Mouse (Mus musculus) cerebral cortex, adult 2 months (tissue): ENCODE data around the gene 9230102O04Rik.

ENCODE experiments used
- WGBS: fragments of 180-500 bp; shearing (Covaris S2); methylation state at CpG from one replicate; pipeline ENCODE4 v1.1.7; 2018; 5-methylcytosine and 5-hydroxymethylcytosine counted together

Gene 9230102O04Rik

DNA sequence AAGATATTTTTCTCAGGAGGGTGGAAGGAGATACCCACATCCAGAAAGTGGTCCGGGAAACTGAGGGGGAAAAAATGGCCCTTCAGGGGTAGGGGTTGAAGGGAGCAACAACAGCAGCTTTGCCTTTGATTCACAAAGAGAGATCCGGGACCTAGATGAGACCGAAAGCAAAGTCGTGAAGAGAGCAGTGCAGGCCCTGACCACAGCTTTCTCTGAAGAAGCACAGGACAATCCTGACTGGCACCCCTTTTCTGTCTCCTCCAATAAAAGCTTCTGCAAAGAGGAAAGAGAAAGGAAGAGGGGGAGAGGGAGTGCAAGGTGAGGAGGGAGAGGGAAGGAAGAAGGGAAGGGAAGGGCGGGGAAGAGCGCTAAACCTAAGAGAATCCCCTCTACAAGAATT lies 17.5 kb downstream of the 9230102O04Rik start:
- 69% methylated on average over 6 of the region's 6 CpGs for WGBS

DNA sequence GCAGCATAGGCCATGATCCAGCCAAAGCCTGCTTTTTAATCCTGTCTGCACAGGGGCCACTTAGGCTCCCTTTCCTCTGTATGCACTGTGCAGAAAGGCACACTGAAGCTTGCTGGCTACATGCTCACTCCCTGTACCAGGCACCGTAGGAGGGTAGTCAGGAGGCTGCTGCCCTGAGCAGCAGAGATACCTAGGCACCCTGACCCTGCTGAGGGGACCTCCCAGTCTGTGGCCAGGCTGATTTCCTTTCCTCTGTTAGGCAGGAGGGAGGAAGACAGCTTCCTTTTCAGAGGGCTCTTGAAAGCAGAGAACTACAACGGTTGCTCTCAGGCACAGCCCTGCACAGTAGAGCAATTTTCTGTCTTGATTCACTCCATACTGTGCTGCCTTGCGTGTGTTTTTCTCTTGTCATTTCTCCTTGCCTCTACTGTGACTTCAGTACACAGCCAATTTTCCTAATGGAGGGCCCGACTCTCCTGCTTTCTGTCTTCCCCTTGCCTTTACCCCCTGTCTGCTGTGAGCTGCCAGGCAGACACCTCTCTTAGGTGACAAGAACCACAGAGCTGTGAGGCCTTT lies 18.1 kb downstream of the 9230102O04Rik start:
- WGBS = 69% methylated on average over 4 of the region's 4 CpGs

DNA sequence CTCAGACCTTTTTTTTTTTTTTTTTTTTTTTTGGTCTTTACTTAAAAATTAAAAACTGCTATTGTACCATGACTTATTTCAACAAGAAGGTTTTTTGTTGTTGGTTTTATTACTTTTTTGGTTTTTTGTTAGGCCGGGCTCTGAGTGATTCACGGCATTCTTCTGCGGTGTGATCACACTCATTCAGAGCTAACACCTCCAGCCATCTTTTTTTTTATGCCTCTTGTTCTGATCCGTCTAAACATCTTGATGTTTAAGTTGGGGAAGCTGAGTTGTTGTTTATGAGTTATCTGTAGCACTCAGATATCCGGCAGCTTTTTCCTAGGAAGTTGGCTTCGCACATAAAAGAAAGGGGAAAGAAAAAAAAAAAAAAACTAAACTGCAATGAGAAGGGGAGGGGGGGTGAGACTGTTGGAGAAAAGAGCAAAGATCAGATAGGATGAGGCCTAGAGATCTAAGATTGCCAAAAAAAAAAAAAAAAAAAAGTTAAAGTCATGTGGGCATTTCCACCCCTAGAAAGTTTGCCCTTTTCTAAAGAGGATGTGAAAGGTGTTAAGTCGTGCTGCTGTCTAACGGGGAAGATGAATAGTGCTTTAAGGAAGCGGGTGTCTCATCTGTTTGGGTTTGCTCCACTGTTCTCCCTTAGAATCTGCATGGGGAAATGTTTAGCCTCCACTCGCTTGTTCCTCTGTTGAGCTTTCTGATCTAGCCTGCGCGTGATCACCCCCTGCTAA lies 22.1 kb downstream of the 9230102O04Rik start:
- WGBS = 80% methylated on average over 12 of the region's 12 CpGs

DNA sequence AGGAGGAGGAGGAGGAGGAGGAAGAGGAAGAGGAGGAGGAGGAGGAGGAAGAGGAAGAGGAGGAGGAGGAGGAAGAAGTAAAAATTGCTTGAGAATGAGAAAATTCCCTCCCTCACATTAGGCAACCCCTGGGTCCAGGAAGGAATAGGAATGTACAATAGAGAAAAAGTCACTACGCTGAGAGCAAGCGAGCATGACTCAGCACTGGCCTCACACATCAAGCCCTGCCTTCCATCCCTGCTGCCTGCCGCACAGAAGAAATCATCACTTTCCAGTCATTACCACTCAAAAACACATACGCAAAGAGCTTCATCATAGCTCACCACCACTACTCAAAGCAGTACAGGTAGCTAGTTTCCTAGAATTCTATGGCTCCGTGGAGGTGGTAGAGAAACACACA lies 28.6 kb downstream of the 9230102O04Rik start:
- WGBS = 78% methylated on average over 5 of the region's 5 CpGs

DNA sequence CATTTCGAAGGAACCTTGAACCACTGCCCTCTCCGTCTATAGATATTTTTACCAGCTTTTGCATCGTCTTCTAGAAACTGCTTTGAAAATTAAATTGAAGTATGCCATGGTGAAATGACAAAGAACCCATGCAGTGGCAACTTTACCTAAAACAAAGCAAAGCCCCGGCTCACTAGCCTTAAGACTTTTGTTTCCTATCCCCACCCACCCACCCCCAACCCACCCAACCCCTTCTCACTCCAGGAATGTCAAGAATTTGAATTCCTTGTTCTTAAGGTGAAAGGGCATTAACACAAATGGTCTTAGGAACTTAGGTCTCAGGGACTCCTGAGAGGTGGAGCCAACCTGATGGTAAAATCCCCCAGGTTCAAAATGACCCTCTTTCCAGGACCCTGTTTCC lies 33.5 kb downstream of the 9230102O04Rik start:
- WGBS = 57% methylated on average over 4 of the region's 4 CpGs

DNA sequence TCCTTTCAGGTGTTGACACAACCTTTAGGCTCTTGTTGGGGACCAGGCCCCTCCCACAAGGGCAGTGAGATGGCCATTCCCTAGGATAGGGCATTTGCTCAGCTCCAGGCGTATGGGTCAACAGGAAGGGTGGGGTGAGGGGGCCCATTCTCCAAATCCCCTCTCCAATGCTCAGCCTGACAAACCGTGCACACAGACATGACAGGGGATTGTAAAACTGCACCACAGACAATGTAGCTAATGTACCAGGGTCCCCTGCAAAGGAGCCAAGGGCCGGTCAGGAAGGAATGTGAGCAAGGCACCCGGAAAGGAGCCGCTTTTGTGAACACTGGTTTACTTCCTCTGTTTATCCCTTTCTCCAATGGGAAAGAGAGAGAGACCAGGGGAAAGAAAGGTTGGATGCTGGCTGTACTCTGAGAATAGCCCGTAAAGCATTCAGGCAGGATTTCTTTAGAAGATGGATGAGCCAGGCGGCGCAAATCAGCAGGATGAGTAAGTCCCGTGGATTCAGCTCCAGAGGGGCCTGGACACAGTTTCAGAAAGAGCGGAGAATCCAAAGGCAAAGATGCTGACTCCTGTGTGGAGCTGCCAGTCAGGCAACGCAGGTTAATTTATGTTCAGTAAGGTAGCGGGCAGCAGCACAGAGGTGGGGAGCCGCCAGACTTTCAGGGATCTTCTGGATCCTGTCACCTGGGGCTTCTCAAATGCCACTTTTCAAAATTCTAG lies 36.3 kb downstream of the 9230102O04Rik start:
- WGBS = 68% methylated on average over 13 of the region's 13 CpGs

DNA sequence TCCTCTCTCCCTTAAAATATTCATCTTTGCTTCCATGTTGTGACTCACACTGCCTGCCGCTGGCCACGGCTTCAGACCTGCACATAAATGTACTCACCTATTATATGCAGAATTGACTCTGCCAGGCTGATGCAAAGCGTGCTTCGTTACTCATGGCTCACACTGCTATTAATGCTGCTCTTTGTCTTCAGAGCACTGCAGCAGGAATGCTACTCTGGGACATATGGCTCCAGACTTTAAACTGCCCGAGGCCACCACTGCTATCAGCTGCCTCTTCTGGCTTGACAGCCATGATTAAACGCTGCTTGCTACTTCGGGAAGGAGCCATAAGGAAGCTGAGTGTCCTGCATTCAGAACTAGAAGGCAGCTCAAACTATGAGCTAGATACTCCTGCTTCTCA lies 54.1 kb downstream of the 9230102O04Rik start:
- 57% methylated on average over 7 of the region's 7 CpGs for WGBS

DNA sequence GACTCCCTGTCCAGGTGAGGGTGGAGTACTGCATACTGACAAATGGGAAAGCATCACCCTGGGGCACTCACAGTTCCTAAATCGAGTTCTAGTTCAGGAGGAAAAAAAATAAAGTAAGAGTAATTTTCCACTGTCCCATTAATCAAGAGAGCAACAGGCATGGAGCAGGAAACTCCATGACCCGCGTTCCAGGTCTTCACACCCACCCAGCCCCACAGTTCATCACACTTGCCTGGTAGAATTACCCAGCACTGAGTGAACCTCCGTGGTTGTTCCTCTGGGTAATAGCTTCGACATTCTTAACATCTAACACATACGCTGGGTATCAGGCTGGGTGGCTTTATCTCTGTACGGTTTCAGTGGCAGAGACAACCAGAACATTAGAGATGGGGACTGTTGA lies 55.6 kb downstream of the 9230102O04Rik start:
- 94% methylated on average over 7 of the region's 7 CpGs for WGBS
